Mouse (Mus musculus) limb, embryonic 11.5 days (tissue): Measurements from ENCODE around the gene Pclo. TPM values are rescaled to one million over a fixed set of nuclear protein-coding genes. Genes with fewer than 3 reads are reported as not detected.

Experiments
- ATAC-seq: fragments of 200-750 bp; cut with Nextera tagmentation; 2 replicates; pipeline ENCODE4 v1.8.0; 2017; ENCODE audit warnings: low read depth; ENCODE audit not compliant: insufficient number of reproducible peaks, low FRiP score, low TSS enrichment
- DNase-seq: peaks from one replicate; pipeline ENCODE4 v3.0.0-alpha.2; 2015; ENCODE audit warnings: low spot score
- H3K27ac ChIP-seq: fragments of 300-500 bp; sonication (generic); replicated peaks from 2 replicates; pipeline ENCODE4 v1.5.1; 2014; ENCODE audit warnings: low read depth, mild to moderate bottlenecking, low read length
- H3K27me3 ChIP-seq: fragments of 300-500 bp; sonication (generic); 2 replicates; pipeline ENCODE4 v1.6.1; 2014; ENCODE audit warnings: mild to moderate bottlenecking, low read length, mixed read lengths; ENCODE audit not compliant: control insufficient read depth, insufficient read depth
- H3K36me3 ChIP-seq: fragments of 300-500 bp; sonication (generic); 2 replicates; pipeline ENCODE4 v1.6.1; 2014; ENCODE audit warnings: mild to moderate bottlenecking, low read length, moderate library complexity, mixed read lengths; ENCODE audit not compliant: control insufficient read depth, insufficient read depth
- H3K4me1 ChIP-seq: fragments of 300-500 bp; sonication (generic); 2 replicates; pipeline ENCODE4 v1.6.1; 2014; ENCODE audit warnings: low read length, mixed read lengths; ENCODE audit not compliant: control insufficient read depth, insufficient read depth
- H3K4me2 ChIP-seq: fragments of 300-500 bp; sonication (generic); 2 replicates; pipeline ENCODE4 v1.6.1; 2014; ENCODE audit warnings: low read depth, mild to moderate bottlenecking, moderate library complexity; ENCODE audit not compliant: severe bottlenecking
- H3K4me3 ChIP-seq: fragments of 300-500 bp; sonication (generic); 2 replicates; pipeline ENCODE4 v1.5.1; 2014; ENCODE audit warnings: low read depth, low read length
- H3K9ac ChIP-seq: fragments of 300-500 bp; sonication (generic); 2 replicates; pipeline ENCODE4 v1.6.1; 2014; ENCODE audit warnings: mild to moderate bottlenecking, low read length
- H3K9me3 ChIP-seq: fragments of 300-500 bp; sonication (generic); 2 replicates; pipeline ENCODE4 v1.6.1; 2016; ENCODE audit warnings: low read length; ENCODE audit not compliant: control insufficient read depth
- WGBS: fragments of 180-500 bp; shearing (Covaris S2); extraction: QIAGEN DNeasy Blood & Tissue Kit; methylation state at CpG from one replicate; pipeline ENCODE4 v1.1.7; 2014; 5-methylcytosine and 5-hydroxymethylcytosine counted together
- polyA plus RNA-seq: library from polyadenylated mRNA; unstranded; fragments of >200 nt; fragmentation: Nextera tagmentation; extraction: Ambion mirVana; gene quantifications from 2 replicates; pipeline ENCODE4 v1.2.1, GENCODE M21; 2014

The Pclo gene
- polyA plus RNA-seq, 1 experiment from 2014 or later: 0.21 TPM

GRCm38 (mm10) chr5:14531906-14532305 is 17.2 kb downstream of the Pclo start:
- no peak for ATAC-seq
- whole genome bisulfite sequencing: 95% methylated on average over 2 of the region's 2 CpGs
- no peaks in the 10 kb centered on the region for H3K27me3 ChIP-seq
- H3K4me1 ChIP-seq: no peaks in the 10 kb centered on the region
- H3K36me3 ChIP-seq: no peaks in the 10 kb centered on the region
- no peak overlapping the region for H3K4me2 ChIP-seq
- no peaks in the 10 kb centered on the region for H3K9me3 ChIP-seq
- H3K4me3 ChIP-seq: no peak overlapping the region
- H3K9ac ChIP-seq: no peak overlapping the region
- no peak overlapping the region for H3K27ac ChIP-seq
- DNase-seq: no peak

GRCm38 (mm10) chr5:14539346-14539745 is 24.6 kb downstream of the Pclo start:
- ATAC-seq: no peak
- H3K27ac ChIP-seq: no peak overlapping the region
- H3K36me3 ChIP-seq: no peaks in the 10 kb centered on the region
- DNase-seq: no peak
- no peaks in the 10 kb centered on the region for H3K4me1 ChIP-seq
- H3K9me3 ChIP-seq: no peaks in the 10 kb centered on the region
- WGBS: 73% methylated on average over 6 of the region's 6 CpGs
- no peak overlapping the region for H3K9ac ChIP-seq
- no peak overlapping the region for H3K4me2 ChIP-seq
- no peak overlapping the region for H3K4me3 ChIP-seq
- H3K27me3 ChIP-seq: no peaks in the 10 kb centered on the region

GRCm38 (mm10) chr5:14539961-14540627 is 25.4 kb downstream of the Pclo start:
- H3K9me3 ChIP-seq: no peaks in the 10 kb centered on the region
- no peaks in the 10 kb centered on the region for H3K4me1 ChIP-seq
- no peaks in the 10 kb centered on the region for H3K27me3 ChIP-seq
- no peak overlapping the region for H3K27ac ChIP-seq
- H3K36me3 ChIP-seq: no peaks in the 10 kb centered on the region
- H3K4me3 ChIP-seq: no peak overlapping the region
- DNase-seq (no peak), ATAC-seq (no peak)
- no peak overlapping the region for H3K9ac ChIP-seq
- 74% methylated on average over 13 of the region's 13 CpGs for WGBS
- no peak overlapping the region for H3K4me2 ChIP-seq

GRCm38 (mm10) chr5:14575626-14576025 is 60.9 kb downstream of the Pclo start:
- Histone ChIP-seq H3K9ac (no peak overlapping the region), H3K4me1 (no peaks in the 10 kb centered on the region), H3K27ac (no peak overlapping the region), H3K4me3 (no peak overlapping the region), H3K9me3 (no peaks in the 10 kb centered on the region), H3K27me3 (no peaks in the 10 kb centered on the region), H3K36me3 (no peaks in the 10 kb centered on the region), H3K4me2 (no peak overlapping the region)
- 90% methylated on average over 3 of the region's 3 CpGs for WGBS
- ATAC-seq (0 out of 2 replicates have a peak, but pooled peaks have one; percentile 13), DNase-seq (no peak)

- H3K4me3 ChIP-seq: no peak overlapping the region
- ATAC-seq: no peak
- whole genome bisulfite sequencing: 82% methylated on average over 3 of the region's 3 CpGs
- no peaks in the 10 kb centered on the region for H3K9me3 ChIP-seq
- no peak overlapping the region for H3K27ac ChIP-seq
- no peaks in the 10 kb centered on the region for H3K36me3 ChIP-seq
- no peaks in the 10 kb centered on the region for H3K4me1 ChIP-seq
- no peak overlapping the region for H3K9ac ChIP-seq
- H3K4me2 ChIP-seq: no peak overlapping the region
- no peak for DNase-seq
- H3K27me3 ChIP-seq: no peaks in the 10 kb centered on the region
Measured at GRCm38 (mm10) chr5:14591479-14591878, 76.8 kb downstream of the Pclo start.

GRCm38 (mm10) chr5:14595426-14596013 is 80.8 kb downstream of the Pclo start:
- H3K4me2 ChIP-seq: no peak overlapping the region
- no peak overlapping the region for H3K27ac ChIP-seq
- no peaks in the 10 kb centered on the region for H3K9me3 ChIP-seq
- no peaks in the 10 kb centered on the region for H3K4me1 ChIP-seq
- H3K4me3 ChIP-seq: no peak overlapping the region
- ATAC-seq (no peak), DNase-seq (no peak)
- 88% methylated on average over 2 of the region's 2 CpGs for WGBS
- H3K36me3 ChIP-seq: no peaks in the 10 kb centered on the region
- no peaks in the 10 kb centered on the region for H3K27me3 ChIP-seq
- no peak overlapping the region for H3K9ac ChIP-seq

GRCm38 (mm10) chr5:14608318-14608717 is 93.6 kb downstream of the Pclo start:
- 53% methylated on average over 1 of the region's 1 CpGs for WGBS
- H3K9ac ChIP-seq: no peak overlapping the region
- no peaks in the 10 kb centered on the region for H3K4me1 ChIP-seq
- no peaks in the 10 kb centered on the region for H3K9me3 ChIP-seq
- no peak overlapping the region for H3K4me3 ChIP-seq
- no peak for ATAC-seq
- no peaks in the 10 kb centered on the region for H3K27me3 ChIP-seq
- H3K4me2 ChIP-seq: no peak overlapping the region
- H3K36me3 ChIP-seq: no peaks in the 10 kb centered on the region
- DNase-seq: no peak
- H3K27ac ChIP-seq: no peak overlapping the region

GRCm38 (mm10) chr5:14621146-14621545 is 106.4 kb downstream of the Pclo start:
- WGBS: 87% methylated on average over 7 of the region's 7 CpGs
- DNase-seq (no peak), ATAC-seq (no peak)
- Histone ChIP-seq H3K4me1 (no peaks in the 10 kb centered on the region), H3K9ac (no peak overlapping the region), H3K9me3 (no peaks in the 10 kb centered on the region), H3K4me2 (no peak overlapping the region), H3K4me3 (no peak overlapping the region), H3K27ac (no peak overlapping the region), H3K36me3 (no peaks in the 10 kb centered on the region), H3K27me3 (no peaks in the 10 kb centered on the region)

- no peaks in the 10 kb centered on the region for H3K9me3 ChIP-seq
- 76% methylated on average over 7 of the region's 7 CpGs for WGBS
- H3K27me3 ChIP-seq: no peaks in the 10 kb centered on the region
- no peak for DNase-seq
- H3K9ac ChIP-seq: no peak overlapping the region
- no peak overlapping the region for H3K27ac ChIP-seq
- no peak overlapping the region for H3K4me3 ChIP-seq
- no peaks in the 10 kb centered on the region for H3K4me1 ChIP-seq
- H3K36me3 ChIP-seq: no peaks in the 10 kb centered on the region
- no peak overlapping the region for H3K4me2 ChIP-seq
- ATAC-seq: no peak
Measured at GRCm38 (mm10) chr5:14623360-14623759, 108.6 kb downstream of the Pclo start.
